Mouse (Mus musculus) heart, embryonic 14.5 days (tissue): ENCODE measurements around the gene Fam213b. TPM values are rescaled to one million over a fixed set of nuclear protein-coding genes. Genes with fewer than 3 reads are reported as not detected.
A peak's percentile ranks its signal among the peaks of the same experiment; 100 is the strongest.

Source experiments
- ATAC-seq: fragments of 200-750 bp; cut with Nextera tagmentation; 2 replicates; pipeline ENCODE4 v1.8.0; 2017; ENCODE audit warnings: low read depth, moderate TSS enrichment; ENCODE audit not compliant: insufficient number of reproducible peaks, insufficient read depth, low FRiP score
- H3K27ac ChIP-seq, 2 experiments: fragments of 200-500 bp in 1 of 2; fragments of 300-500 bp in 1 of 2; sonication (generic) in 1 of 2; replicated peaks in 1 of 2; 2 replicates each; pipeline ENCODE4 v1.5.1; 2012 to 2014; ENCODE audit warnings: low read depth in 2 of 2, low read length in 2 of 2, control low read depth in 1 of 2, mild to moderate bottlenecking in 1 of 2, mixed read lengths in 1 of 2; ENCODE audit not compliant: control insufficient read depth in 1 of 2, insufficient read depth in 1 of 2
- H3K27me3 ChIP-seq: fragments of 300-500 bp; sonication (generic); 2 replicates; pipeline ENCODE4 v1.6.1; 2014; ENCODE audit warnings: mild to moderate bottlenecking, low read length, control low read depth; ENCODE audit not compliant: control insufficient read depth, insufficient read depth
- H3K36me3 ChIP-seq: fragments of 300-500 bp; sonication (generic); 2 replicates; pipeline ENCODE4 v1.6.1; 2014; ENCODE audit warnings: mild to moderate bottlenecking, control low read depth, low read length, mixed read lengths; ENCODE audit not compliant: control insufficient read depth, insufficient read depth
- H3K4me1 ChIP-seq, 2 experiments: fragments of 200-500 bp in 1 of 2; fragments of 300-500 bp in 1 of 2; sonication (generic) in 1 of 2; 2 replicates each; pipeline ENCODE4 v1.6.1; 2012 to 2014; ENCODE audit warnings: low read length in 2 of 2, control low read depth in 1 of 2, mixed read lengths in 1 of 2; ENCODE audit not compliant: control insufficient read depth in 2 of 2, insufficient read depth in 2 of 2
- H3K4me2 ChIP-seq: fragments of 300-500 bp; sonication (generic); 2 replicates; pipeline ENCODE4 v1.6.1; 2014; ENCODE audit warnings: mild to moderate bottlenecking, low read length
- H3K4me3 ChIP-seq, 2 experiments: fragments of 200-500 bp in 1 of 2; fragments of 300-500 bp in 1 of 2; sonication (generic) in 1 of 2; 2 replicates each; pipeline ENCODE4 v1.5.1; 2012 to 2014; ENCODE audit warnings: low read length in 2 of 2, mild to moderate bottlenecking in 2 of 2, control low read depth in 1 of 2, low read depth in 1 of 2, moderate library complexity in 1 of 2; ENCODE audit not compliant: control insufficient read depth in 1 of 2, insufficient read depth in 1 of 2
- H3K9ac ChIP-seq: fragments of 300-500 bp; sonication (generic); 2 replicates; pipeline ENCODE4 v1.6.1; 2014; ENCODE audit warnings: mild to moderate bottlenecking, low read length
- H3K9me3 ChIP-seq: fragments of 300-500 bp; sonication (generic); 2 replicates; pipeline ENCODE4 v1.6.1; 2016; ENCODE audit warnings: low read length, control low read depth; ENCODE audit not compliant: control insufficient read depth
- WGBS: fragments of 180-500 bp; shearing (Covaris S2); extraction: QIAGEN DNeasy Blood & Tissue Kit; methylation state at CpG from one replicate; pipeline ENCODE4 v1.1.7; 2014; 5-methylcytosine and 5-hydroxymethylcytosine counted together
- polyA plus RNA-seq: library from polyadenylated mRNA; unstranded; fragments of >200 nt; fragmentation: Nextera tagmentation; extraction: Ambion mirVana; gene quantifications from 2 replicates; pipeline ENCODE4 v1.2.1, GENCODE M21; 2014

Fam213b gene
- polyA plus RNA-seq, 1 experiment from 2014 or later, result 56.8 TPM

DNA sequence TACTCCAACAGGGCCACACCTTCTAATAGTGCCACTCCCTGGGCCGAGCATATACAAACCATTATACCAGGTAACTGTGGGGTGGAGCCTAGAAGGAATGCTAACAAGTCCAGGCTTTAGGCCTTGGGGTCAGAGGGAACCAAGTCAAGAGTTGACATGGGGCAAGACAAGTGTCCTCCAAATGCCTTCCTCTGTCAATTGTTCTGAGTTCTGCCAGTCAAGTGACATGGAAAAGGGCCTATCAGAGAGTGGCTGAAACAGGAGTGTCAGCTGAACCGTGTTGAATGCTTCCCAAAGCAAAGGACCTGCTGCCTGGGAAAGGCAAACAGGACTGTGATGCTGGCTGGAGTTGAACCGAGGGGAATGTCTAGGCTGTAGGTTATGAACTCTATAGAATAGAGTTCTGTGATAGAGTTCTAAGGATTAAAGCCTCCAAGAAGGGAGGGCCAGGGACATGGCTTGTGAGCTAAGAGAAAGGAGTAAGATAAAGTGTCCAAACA lies 35.4 kb downstream of the Fam213b start:
- H3K4me2 ChIP-seq, result no peak overlapping the region
- peaks cover 8 to 9% of the 10 kb centered on the region in 2 experiments for H3K4me1 ChIP-seq
- no peak overlapping the region for H3K27ac ChIP-seq
- H3K27me3 ChIP-seq, result no peaks in the 10 kb centered on the region
- no peaks in the 10 kb centered on the region for H3K9me3 ChIP-seq
- H3K9ac ChIP-seq, result no peak overlapping the region
- H3K36me3 ChIP-seq, result no peaks in the 10 kb centered on the region
- 79% methylated on average over 3 of the region's 3 CpGs for WGBS
- ATAC-seq, result no peak
- no peak overlapping the region for H3K4me3 ChIP-seq

DNA sequence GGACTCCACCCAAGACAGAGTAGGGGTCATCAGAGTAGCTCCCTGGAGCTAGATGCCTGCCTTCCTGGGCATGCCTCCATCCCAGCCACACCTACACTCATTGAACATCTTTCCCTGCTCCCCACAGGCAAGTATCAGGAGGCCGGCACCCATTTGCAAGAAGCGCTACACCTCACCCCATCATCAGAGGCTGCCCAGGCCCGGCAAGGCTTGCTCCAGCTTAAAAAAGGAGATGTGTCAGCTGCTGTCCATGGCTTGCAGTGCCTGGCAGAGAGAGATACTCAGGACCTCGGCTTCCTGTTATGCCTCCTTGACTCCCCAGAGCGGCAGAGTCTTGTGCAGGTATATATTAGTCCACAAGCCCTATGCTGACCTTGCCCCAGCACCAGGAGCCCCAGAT lies 37.0 kb downstream of the Fam213b start:
- WGBS, result 60% methylated on average over 5 of the region's 5 CpGs
- peaks cover 8 to 9% of the 10 kb centered on the region in 2 experiments for H3K4me1 ChIP-seq
- no peak overlapping the region for H3K27ac ChIP-seq
- H3K9ac ChIP-seq, result no peak overlapping the region
- 0 out of 2 replicates have a peak, but pooled peaks cover 2% of the 10 kb centered on the region for H3K9me3 ChIP-seq
- no peaks in the 10 kb centered on the region for H3K36me3 ChIP-seq
- H3K4me2 ChIP-seq, result no peak overlapping the region
- no peak for ATAC-seq
- no peak overlapping the region for H3K4me3 ChIP-seq
- H3K27me3 ChIP-seq, result peaks cover 11% of the 10 kb centered on the region

DNA sequence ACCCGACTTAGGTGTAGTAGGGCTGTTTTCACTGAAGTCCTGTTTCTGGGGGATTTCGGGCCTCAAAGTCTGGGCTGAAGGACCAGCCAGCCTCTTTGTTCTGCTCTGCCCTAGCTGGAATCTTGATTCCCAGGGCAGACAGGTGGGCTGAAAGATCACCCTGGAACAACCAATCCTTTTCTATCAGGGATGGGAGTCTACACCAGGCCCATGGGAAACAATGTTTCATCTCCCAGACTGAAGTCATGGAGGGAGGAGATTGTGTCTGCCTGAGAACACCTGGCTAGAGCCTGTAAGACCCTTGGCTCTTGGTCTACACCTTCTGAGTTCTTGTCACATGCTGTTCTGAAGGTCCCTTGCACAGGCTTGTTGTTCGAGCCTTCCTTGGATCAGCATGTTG lies 40.3 kb downstream of the Fam213b start:
- H3K27ac ChIP-seq, result no peak overlapping the region
- H3K4me1 ChIP-seq, result peaks cover 5% of the 10 kb centered on the region in 2 experiments; a peak in 3 of 4 replicates
- ATAC-seq, result no peak
- no peak overlapping the region for H3K4me2 ChIP-seq
- H3K27me3 ChIP-seq, result peaks cover 41% of the 10 kb centered on the region
- 0 out of 2 replicates have a peak, but pooled peaks cover 3% of the 10 kb centered on the region for H3K9me3 ChIP-seq
- H3K4me3 ChIP-seq, result no peak overlapping the region
- 56% methylated on average over 3 of the region's 3 CpGs for WGBS
- H3K36me3 ChIP-seq, result no peaks in the 10 kb centered on the region
- H3K9ac ChIP-seq, result no peak overlapping the region

GRCm38 (mm10) chr4:154857366-154858240 lies 41.3 kb downstream of the Fam213b start:
- no peak overlapping the region for H3K27ac ChIP-seq
- no peak overlapping the region for H3K4me3 ChIP-seq
- WGBS, result 77% methylated on average over 10 of the region's 10 CpGs
- H3K4me2 ChIP-seq, result no peak overlapping the region
- no peak for ATAC-seq
- H3K27me3 ChIP-seq, result peaks cover 41% of the 10 kb centered on the region
- peaks cover 5% of the 10 kb centered on the region in 2 experiments; a peak in 3 of 4 replicates for H3K4me1 ChIP-seq
- H3K36me3 ChIP-seq, result no peaks in the 10 kb centered on the region
- 0 out of 2 replicates have a peak, but pooled peaks cover 3% of the 10 kb centered on the region for H3K9me3 ChIP-seq
- no peak overlapping the region for H3K9ac ChIP-seq

- Histone ChIP-seq H3K36me3 (no peaks in the 10 kb centered on the region), H3K4me2 (peak overlapping the region; percentile 83; the same call in 1 of the 2 replicates), H3K27me3 (peaks cover 41% of the 10 kb centered on the region), H3K4me3 (peak overlapping the region in 1 of 2 experiments; percentile 51; a peak in 1 of 4 replicates), H3K27ac (no peak overlapping the region), H3K9me3 (0 out of 2 replicates have a peak, but pooled peaks cover 3% of the 10 kb centered on the region), H3K4me1 (peaks cover 5% of the 10 kb centered on the region in 2 experiments; a peak in 3 of 4 replicates), H3K9ac (peak overlapping the region; percentile 54; the same call in 1 of the 2 replicates)
- 86% methylated on average over 7 of the region's 7 CpGs for WGBS
- no peak for ATAC-seq
Observed at GRCm38 (mm10) chr4:154856882-154857281, 42.1 kb downstream of the Fam213b start.

DNA sequence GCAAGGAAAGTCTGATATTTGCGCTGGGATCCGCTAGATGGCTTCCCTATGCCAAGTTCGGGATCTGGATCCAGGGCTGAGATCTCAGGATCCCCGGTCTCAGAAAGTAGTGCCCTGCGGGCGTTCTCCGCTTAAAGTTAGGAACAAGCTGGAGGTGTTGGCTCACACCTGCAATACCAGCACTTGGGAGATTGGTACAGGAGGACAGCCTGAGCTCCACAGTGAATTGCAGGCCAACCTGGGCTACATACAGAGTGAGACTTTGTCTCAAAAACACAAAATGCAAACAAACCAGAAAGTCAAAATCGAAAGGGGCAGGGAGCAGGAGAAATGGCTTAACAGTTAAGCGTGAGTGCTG lies 42.5 kb downstream of the Fam213b start:
- Histone ChIP-seq H3K4me3 (peak overlapping the region; percentile 51 to 56), H3K27me3 (peaks cover 41% of the 10 kb centered on the region), H3K9ac (peak overlapping the region; percentile 54), H3K4me1 (peaks cover 5% of the 10 kb centered on the region in 2 experiments; a peak in 3 of 4 replicates), H3K9me3 (0 out of 2 replicates have a peak, but pooled peaks cover 3% of the 10 kb centered on the region), H3K27ac (no peak overlapping the region), H3K36me3 (no peaks in the 10 kb centered on the region), H3K4me2 (peak overlapping the region; percentile 83)
- WGBS, result 17% methylated on average over 9 of the region's 9 CpGs
- ATAC-seq, result no peak

GRCm38 (mm10) chr4:154855721-154856479 lies 43.0 kb downstream of the Fam213b start:
- H3K36me3 ChIP-seq, result no peaks in the 10 kb centered on the region
- peak; percentile 54; the same call in 1 of the 2 replicates for ATAC-seq
- peak overlapping the region; percentile 83 for H3K4me2 ChIP-seq
- WGBS, result under 1% methylated on average over 101 of the region's 110 CpGs
- no peak overlapping the region for H3K27ac ChIP-seq
- peak overlapping the region; percentile 51 to 56 for H3K4me3 ChIP-seq
- H3K27me3 ChIP-seq, result peaks cover 41% of the 10 kb centered on the region
- H3K9me3 ChIP-seq, result 0 out of 2 replicates have a peak, but pooled peaks cover 3% of the 10 kb centered on the region
- peaks cover 5% of the 10 kb centered on the region in 2 experiments; a peak in 3 of 4 replicates for H3K4me1 ChIP-seq
- H3K9ac ChIP-seq, result peak overlapping the region; percentile 54
